Mouse (Mus musculus): ENCODE measurements around the gene Zfp605. TPM values are rescaled to one million over a fixed set of nuclear protein-coding genes. Genes with fewer than 3 reads are reported as not detected.
"Not testable (repeated sequence)": the region's sequence is repeated elsewhere in the genome, so short reads cannot be mapped to it uniquely, and the experiment has no call there.

Gene Zfp605
- polyA plus RNA-seq, 1 experiment from 2014 or later, result 2.9 TPM

- peak overlapping the region; percentile 95 for H3K4me2 ChIP-seq
- H3K9ac ChIP-seq (ENCODE audit: low read depth, low read length), result no peak overlapping the region
- no peaks in the 10 kb centered on the region for H3K27me3 ChIP-seq (ENCODE audit: control insufficient read depth, insufficient read depth, low read length)
- WGBS (ENCODE audit: insufficient replicate concordance), result 93% methylated on average over 26 of the region's 26 CpGs
- no peaks in the 10 kb centered on the region for H3K9me3 ChIP-seq (replicated peaks; ENCODE audit: control insufficient read depth, low read length)
- H3K36me3 ChIP-seq (ENCODE audit: control insufficient read depth, insufficient read depth, low read length), result peaks cover 31% of the 10 kb centered on the region
- H3K4me3 ChIP-seq (ENCODE audit: low read depth, low read length), result peak overlapping the region; percentile 85
- H3K27ac ChIP-seq (ENCODE audit: low read depth, low read length), result no peak overlapping the region
- peaks cover 15% of the 10 kb centered on the region for H3K4me1 ChIP-seq (ENCODE audit: control insufficient read depth, insufficient read depth, low read length)
- no peak for ATAC-seq (replicated peaks; ENCODE audit: insufficient number of reproducible peaks, low FRiP score, low TSS enrichment)
These were observed 3.6 kb upstream of the Zfp605 start for GRCm38 (mm10) chr5:110106140-110106871.

GRCm38 (mm10) chr5:110106901-110107564 is 2.9 kb upstream of the Zfp605 start:
- H3K36me3 ChIP-seq (ENCODE audit: control insufficient read depth, insufficient read depth, low read length), result peaks cover 31% of the 10 kb centered on the region
- WGBS (ENCODE audit: insufficient replicate concordance), result 14% methylated on average over 41 of the region's 41 CpGs
- peaks cover 9% of the 10 kb centered on the region for H3K4me1 ChIP-seq (ENCODE audit: control insufficient read depth, insufficient read depth, low read length)
- H3K9ac ChIP-seq (ENCODE audit: low read depth, low read length), result peak overlapping the region; percentile 94
- H3K4me3 ChIP-seq (ENCODE audit: low read depth, low read length), result peak overlapping the region; percentile 85
- peak overlapping the region; percentile 95 for H3K4me2 ChIP-seq
- ATAC-seq (replicated peaks; ENCODE audit: insufficient number of reproducible peaks, low FRiP score, low TSS enrichment), result peak; percentile 16
- H3K27ac ChIP-seq (ENCODE audit: low read depth, low read length), result peak overlapping the region; percentile 97
- no peaks in the 10 kb centered on the region for H3K27me3 ChIP-seq (ENCODE audit: control insufficient read depth, insufficient read depth, low read length)
- no peaks in the 10 kb centered on the region for H3K9me3 ChIP-seq (replicated peaks; ENCODE audit: control insufficient read depth, low read length)

DNA sequence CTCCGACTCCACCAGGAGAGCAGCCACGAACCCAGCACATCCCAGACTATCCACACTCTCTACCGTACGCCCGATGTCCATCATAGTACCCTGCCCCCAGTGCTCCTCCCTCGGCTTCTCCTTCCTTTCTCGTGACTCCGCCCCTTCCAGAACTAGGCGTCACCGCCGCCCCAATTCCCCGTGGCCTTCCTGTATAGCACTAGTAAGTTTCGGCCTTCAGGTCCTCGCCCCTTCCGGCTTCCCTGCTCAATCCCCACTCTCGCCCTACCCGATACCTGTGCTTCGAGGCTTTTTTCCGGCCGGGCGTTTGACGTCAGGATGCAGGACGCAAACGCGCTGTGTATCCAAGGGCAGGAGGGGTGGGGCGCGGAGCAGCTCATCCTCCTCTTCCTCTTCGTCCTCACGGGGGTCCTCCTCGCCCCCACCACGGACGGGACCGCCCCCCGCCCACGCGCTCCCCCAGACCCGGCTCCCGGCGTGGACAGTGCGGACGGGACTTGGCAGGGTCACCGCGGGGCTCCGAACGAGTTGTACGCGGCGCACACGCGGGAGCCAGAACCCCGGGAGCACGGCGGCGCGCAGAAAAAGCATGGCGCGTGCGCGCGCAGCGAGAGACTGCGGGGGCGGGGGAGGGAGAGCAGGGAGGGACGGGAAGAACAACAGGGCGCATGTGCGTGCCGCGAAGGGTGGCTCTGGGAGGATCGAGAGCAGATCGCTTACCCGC is 2.1 kb upstream of the Zfp605 start, which contains the start of gene Gtpbp6:
TSS of gene Gtpbp6 (minus strand) at position 617 of the 724 bp plus-strand sequence.
- H3K9ac ChIP-seq (ENCODE audit: low read depth, low read length), result peak within 1 kb of the TSS; percentile 94
- ATAC-seq (replicated peaks; ENCODE audit: insufficient number of reproducible peaks, low FRiP score, low TSS enrichment), result peak; percentile 86
- peak within 1 kb of the TSS; percentile 85 for H3K4me3 ChIP-seq (ENCODE audit: low read depth, low read length)
- H3K4me1 ChIP-seq (ENCODE audit: control insufficient read depth, insufficient read depth, low read length), result peaks cover 8% of the 10 kb centered on the region
- H3K27me3 ChIP-seq (ENCODE audit: control insufficient read depth, insufficient read depth, low read length), result no peaks in the 10 kb centered on the region
- peaks cover 33% of the 10 kb centered on the region for H3K36me3 ChIP-seq (ENCODE audit: control insufficient read depth, insufficient read depth, low read length)
- WGBS (ENCODE audit: insufficient replicate concordance), result under 1% methylated on average over 70 of the region's 71 CpGs
- no peaks in the 10 kb centered on the region for H3K9me3 ChIP-seq (replicated peaks; ENCODE audit: control insufficient read depth, low read length)
- peak within 1 kb of the TSS; percentile 97 for H3K27ac ChIP-seq (ENCODE audit: low read depth, low read length)
- H3K4me2 ChIP-seq, result peak within 1 kb of the TSS; percentile 95

DNA sequence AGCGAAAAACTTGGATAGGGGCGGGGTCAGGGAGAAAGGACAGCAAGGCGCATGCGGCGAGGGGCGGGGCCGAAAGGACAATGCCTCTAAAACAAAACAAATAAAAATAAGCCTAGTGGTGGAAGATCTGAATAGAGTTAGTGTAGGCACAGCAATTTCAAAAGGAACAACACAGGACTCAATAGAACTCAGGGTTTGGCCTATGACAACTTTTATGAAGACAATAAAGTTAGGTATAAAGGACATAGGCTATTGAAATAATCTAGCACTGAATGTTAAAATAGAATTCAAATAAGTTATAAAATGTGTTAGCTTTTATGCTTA is 1.6 kb upstream of the Zfp605 start:
- Histone ChIP-seq H3K36me3 (ENCODE audit: control insufficient read depth, insufficient read depth, low read length) (peaks cover 34% of the 10 kb centered on the region), H3K27ac (ENCODE audit: low read depth, low read length) (peak overlapping the region; percentile 97), H3K4me2 (peak overlapping the region; percentile 95), H3K4me1 (ENCODE audit: control insufficient read depth, insufficient read depth, low read length) (peaks cover 8% of the 10 kb centered on the region), H3K9ac (ENCODE audit: low read depth, low read length) (peak overlapping the region; percentile 94; the same call in 1 of the 2 replicates), H3K9me3 (replicated peaks; ENCODE audit: control insufficient read depth, low read length) (no peaks in the 10 kb centered on the region), H3K4me3 (ENCODE audit: low read depth, low read length) (peak overlapping the region; percentile 85), H3K27me3 (ENCODE audit: control insufficient read depth, insufficient read depth, low read length) (no peaks in the 10 kb centered on the region)
- no peak for ATAC-seq (replicated peaks; ENCODE audit: insufficient number of reproducible peaks, low FRiP score, low TSS enrichment)
- 0% methylated on average over 7 of the region's 7 CpGs for WGBS (ENCODE audit: insufficient replicate concordance)

GRCm38 (mm10) chr5:110122380-110122779 is 12.5 kb downstream of the Zfp605 start:
- H3K36me3 ChIP-seq (ENCODE audit: control insufficient read depth, insufficient read depth, low read length), result peaks cover 18% of the 10 kb centered on the region
- H3K4me2 ChIP-seq; H3K27me3 ChIP-seq (ENCODE audit: control insufficient read depth, insufficient read depth, low read length); H3K4me1 ChIP-seq (ENCODE audit: control insufficient read depth, insufficient read depth, low read length); ATAC-seq (replicated peaks; ENCODE audit: insufficient number of reproducible peaks, low FRiP score, low TSS enrichment); H3K4me3 ChIP-seq (ENCODE audit: low read depth, low read length); H3K9me3 ChIP-seq (replicated peaks; ENCODE audit: control insufficient read depth, low read length); H3K27ac ChIP-seq (ENCODE audit: low read depth, low read length); H3K9ac ChIP-seq (ENCODE audit: low read depth, low read length): not testable (repeated sequence)
- WGBS (ENCODE audit: insufficient replicate concordance), result 73% methylated on average over 3 of the region's 3 CpGs

DNA sequence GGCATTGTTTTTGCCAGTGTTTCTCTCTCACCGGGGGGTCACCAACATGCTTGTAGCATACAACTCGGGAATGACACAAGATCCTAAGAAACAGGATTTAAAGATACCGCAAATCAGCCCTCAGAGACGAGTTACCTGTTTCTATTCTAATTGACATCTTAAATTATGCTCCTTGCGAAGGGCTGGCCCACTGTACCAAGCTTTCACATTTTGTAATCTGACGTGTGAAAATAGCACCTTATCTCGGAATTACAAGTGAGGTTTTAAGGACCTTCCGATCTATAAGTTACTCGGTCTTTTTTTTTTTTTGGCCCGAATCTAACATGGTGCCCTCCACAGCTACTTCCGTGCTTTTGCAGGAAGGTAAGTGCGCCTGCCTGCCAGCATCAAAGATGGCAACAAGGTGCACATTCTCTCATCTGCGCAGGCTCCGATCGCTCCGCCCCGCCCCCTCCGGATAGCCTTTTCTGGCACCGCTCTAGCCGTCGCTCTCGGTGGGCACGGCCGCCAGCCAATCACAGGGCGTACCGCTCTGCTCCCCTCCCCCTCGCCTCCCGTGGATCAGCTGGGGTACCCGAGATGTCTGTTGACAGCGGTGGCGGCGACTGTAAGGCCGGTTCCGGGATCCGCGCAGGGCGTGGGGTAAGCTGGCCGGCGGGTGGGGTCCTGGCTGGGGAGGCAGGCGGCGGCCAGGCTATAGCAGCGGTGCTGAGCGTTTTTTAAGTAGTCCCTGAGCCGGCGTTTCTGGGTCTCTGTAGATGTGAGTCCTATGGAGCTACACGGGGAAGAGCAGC is 25.6 kb downstream of the Zfp605 start, which contains the start of gene Chfr:
TSS of gene Chfr (plus strand) at position 550 of the 794 bp plus-strand sequence.
- H3K4me1 ChIP-seq (ENCODE audit: control insufficient read depth, insufficient read depth, low read length), result peaks cover 3% of the 10 kb centered on the region; the same call in 1 of the 2 replicates
- no peaks in the 10 kb centered on the region for H3K27me3 ChIP-seq (ENCODE audit: control insufficient read depth, insufficient read depth, low read length)
- H3K9me3 ChIP-seq (replicated peaks; ENCODE audit: control insufficient read depth, low read length), result 0 out of 2 replicates have a peak, but pooled peaks cover 6% of the 10 kb centered on the region
- 4% methylated on average over 46 of the region's 46 CpGs for WGBS (ENCODE audit: insufficient replicate concordance)
- H3K4me3 ChIP-seq (ENCODE audit: low read depth, low read length), result peak within 1 kb of the TSS; percentile 84
- H3K4me2 ChIP-seq, result peak within 1 kb of the TSS; percentile 84
- peak; percentile 99 for ATAC-seq (replicated peaks; ENCODE audit: insufficient number of reproducible peaks, low FRiP score, low TSS enrichment)
- H3K27ac ChIP-seq (ENCODE audit: low read depth, low read length), result peak within 1 kb of the TSS; percentile 81; the same call in 1 of the 2 replicates
- no peaks in the 10 kb centered on the region; the same call in 1 of the 2 replicates for H3K36me3 ChIP-seq (ENCODE audit: control insufficient read depth, insufficient read depth, low read length)
- H3K9ac ChIP-seq (ENCODE audit: low read depth, low read length), result peak within 1 kb of the TSS; percentile 79

DNA sequence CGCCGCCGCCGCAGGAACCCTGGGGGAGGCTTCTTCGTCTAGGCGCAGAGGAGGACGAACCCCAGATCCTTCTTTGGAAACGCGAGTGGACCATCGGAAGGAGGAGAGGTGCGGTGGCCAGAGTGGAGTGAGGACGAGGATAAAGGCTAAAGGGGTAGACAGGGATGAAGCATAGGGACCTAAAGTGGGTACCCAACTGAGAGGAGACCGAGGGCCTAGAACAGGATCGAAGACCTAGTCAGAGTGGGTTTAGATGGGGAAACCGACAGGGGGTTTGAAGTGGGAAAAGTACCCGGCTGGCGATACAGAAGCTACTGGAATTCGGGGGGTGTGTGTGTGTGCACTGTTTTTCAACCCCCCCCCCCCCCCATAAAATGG is 26.2 kb downstream of the Zfp605 start:
- Histone ChIP-seq H3K36me3 (ENCODE audit: control insufficient read depth, insufficient read depth, low read length) (no peaks in the 10 kb centered on the region), H3K4me3 (ENCODE audit: low read depth, low read length) (peak overlapping the region; percentile 84), H3K4me1 (ENCODE audit: control insufficient read depth, insufficient read depth, low read length) (peaks cover 3% of the 10 kb centered on the region; the same call in 1 of the 2 replicates), H3K9ac (ENCODE audit: low read depth, low read length) (peak overlapping the region; percentile 79), H3K27ac (ENCODE audit: low read depth, low read length) (peak overlapping the region; percentile 81; the same call in 1 of the 2 replicates), H3K27me3 (ENCODE audit: control insufficient read depth, insufficient read depth, low read length) (no peaks in the 10 kb centered on the region), H3K9me3 (replicated peaks; ENCODE audit: control insufficient read depth, low read length) (0 out of 2 replicates have a peak, but pooled peaks cover 4% of the 10 kb centered on the region), H3K4me2 (peak overlapping the region; percentile 84)
- ATAC-seq (replicated peaks; ENCODE audit: insufficient number of reproducible peaks, low FRiP score, low TSS enrichment), result peak; percentile 37
- 6% methylated on average over 18 of the region's 18 CpGs for WGBS (ENCODE audit: insufficient replicate concordance)

Measured in heart, embryonic 11.5 days (tissue).